Mouse (Mus musculus) left cerebral cortex, adult 8-10 months (tissue): Measurements from ENCODE around the gene Pax7. TPM values are rescaled to one million over a fixed set of nuclear protein-coding genes. Genes with fewer than 3 reads are reported as not detected.

ENCODE experiments used
- DNase-seq, 2 experiments: peaks; one replicate each; pipeline ENCODE4 v3.0.0; 2022; ENCODE audit warnings: low spot score in 2 of 2
- total RNA-seq, 4 experiments: library from RNA; stranded (reverse); gene quantifications; 2 replicates each; pipeline ENCODE4 v1.2.4; 2022

Gene Pax7
- total RNA-seq, 4 experiments from 2014 or later: 0.20 to 1.0 TPM; not detected in 2

DNA sequence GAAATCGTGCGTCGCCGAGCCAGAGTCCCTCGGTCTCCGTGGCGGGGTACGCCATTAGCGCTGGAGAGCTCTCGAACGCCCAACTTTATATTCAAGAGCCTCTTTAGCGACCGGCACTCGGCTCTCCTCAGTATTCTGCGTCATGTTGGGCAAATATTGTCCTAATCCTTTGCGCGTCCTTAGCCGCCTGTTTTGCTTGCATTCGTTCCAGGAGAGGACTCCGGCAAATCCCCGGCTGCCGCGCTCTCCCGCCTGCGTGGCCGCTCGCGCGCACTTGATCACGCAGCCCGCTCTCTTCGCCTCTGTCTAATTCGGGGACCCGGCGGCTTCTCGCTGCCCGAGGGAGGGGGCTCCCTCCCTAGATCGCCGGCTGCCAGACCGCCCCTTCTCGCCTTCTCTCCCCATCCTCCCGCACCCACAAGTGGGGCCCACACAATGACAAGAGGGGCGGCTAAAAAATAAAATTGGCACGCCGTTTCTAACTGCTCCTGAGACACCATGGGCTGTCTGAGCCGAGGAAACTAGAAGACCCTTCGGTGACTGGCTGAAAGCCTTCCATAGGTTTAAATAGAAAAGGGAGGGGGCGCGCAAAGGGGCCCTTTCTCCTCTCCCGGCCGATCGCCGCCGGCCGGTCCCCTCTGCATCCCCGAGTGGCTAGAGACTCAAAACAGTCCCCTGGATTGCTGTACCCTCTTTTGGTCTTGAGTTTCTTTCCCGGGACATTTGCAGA is 1.7 kb downstream of the Pax7 start:
- no peak for DNase-seq

DNA sequence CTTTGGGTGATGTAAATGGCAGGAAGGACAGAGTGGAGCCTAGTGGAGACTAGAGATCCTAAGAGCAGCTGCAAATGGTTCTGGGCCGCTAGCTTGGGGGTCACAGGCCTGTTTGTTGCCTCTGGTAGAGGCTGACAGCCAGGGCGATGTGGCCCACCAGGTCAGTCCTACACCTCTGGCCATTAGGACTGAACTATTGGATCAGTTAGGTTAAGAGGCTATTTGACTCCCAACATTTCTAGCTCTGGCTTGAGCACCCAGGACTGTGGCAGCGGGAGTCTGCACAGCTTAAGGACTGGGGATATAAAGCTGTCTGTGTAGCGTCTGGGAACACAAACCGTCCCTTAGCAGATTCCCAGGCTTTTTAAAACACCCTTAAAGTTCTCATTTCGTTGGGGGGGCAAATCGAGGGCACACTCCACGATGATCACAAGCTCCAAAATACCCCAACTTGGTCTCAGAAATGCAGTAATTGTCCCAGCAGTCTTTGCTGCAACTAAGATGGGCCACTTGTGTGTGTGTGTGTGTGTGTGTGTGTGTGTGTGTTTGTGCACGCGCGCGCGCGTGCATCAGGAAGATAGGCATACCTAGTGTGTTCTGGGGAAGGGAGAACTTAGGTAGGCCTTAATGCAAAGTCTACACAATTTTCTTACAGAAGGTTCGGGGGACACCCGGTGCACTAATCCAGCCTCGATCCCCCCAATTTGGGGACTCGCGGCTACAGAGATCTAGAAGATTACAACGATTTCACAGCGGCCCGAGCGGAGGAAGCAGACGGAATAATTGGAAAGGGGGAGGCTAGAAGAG is 2.5 kb downstream of the Pax7 start:
- no peak for DNase-seq

DNA sequence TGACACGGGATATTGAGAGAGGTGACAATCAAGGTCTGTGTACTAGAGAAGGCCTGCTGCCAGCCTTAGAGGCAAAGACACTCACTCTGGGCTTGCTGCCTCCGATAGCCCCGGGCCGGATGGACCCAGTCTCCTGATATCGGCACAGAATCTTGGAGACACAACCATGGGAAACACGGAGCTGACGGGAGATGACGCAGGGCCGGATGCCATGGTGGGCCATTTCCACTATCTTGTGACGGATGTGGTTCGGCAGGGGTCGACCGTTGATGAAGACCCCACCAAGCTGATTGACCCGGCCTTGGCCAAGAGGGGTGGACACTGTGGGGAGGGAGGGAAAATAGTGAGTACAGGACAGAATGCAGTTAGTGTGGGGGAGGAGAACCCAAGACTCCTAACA is 3.3 kb downstream of the Pax7 start:
- DNase-seq: no peak

GRCm38 (mm10) chr4:139828871-139829590 is 4.3 kb downstream of the Pax7 start:
- DNase-seq: no peak

- DNase-seq: no peak
Measured at GRCm38 (mm10) chr4:139828283-139828678, 5.0 kb downstream of the Pax7 start.

- no peak for DNase-seq
Measured at GRCm38 (mm10) chr4:139827501-139828282, 5.6 kb downstream of the Pax7 start.

DNA sequence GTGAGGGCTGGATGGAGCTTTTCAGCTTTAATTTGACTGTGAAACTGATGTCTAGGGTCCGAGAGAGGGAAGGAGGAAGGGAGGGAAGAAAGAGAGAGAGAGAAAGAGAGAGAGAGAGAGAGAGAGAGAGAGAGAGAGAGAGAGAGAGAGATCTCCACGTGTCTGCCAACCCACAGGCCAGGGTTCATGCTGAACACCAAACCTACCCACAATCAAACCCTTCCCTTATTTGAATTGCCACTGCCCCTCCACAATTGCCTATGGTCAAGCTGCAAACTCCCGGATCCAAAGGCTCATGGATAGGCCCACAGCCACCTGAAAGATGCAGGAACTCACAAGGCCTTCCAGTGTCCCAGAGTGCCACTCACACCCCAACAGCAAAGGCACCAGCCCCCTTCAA is 7.1 kb downstream of the Pax7 start:
- no peak for DNase-seq

- no peak for DNase-seq
Measured at GRCm38 (mm10) chr4:139825326-139826112, 7.8 kb downstream of the Pax7 start.

DNA sequence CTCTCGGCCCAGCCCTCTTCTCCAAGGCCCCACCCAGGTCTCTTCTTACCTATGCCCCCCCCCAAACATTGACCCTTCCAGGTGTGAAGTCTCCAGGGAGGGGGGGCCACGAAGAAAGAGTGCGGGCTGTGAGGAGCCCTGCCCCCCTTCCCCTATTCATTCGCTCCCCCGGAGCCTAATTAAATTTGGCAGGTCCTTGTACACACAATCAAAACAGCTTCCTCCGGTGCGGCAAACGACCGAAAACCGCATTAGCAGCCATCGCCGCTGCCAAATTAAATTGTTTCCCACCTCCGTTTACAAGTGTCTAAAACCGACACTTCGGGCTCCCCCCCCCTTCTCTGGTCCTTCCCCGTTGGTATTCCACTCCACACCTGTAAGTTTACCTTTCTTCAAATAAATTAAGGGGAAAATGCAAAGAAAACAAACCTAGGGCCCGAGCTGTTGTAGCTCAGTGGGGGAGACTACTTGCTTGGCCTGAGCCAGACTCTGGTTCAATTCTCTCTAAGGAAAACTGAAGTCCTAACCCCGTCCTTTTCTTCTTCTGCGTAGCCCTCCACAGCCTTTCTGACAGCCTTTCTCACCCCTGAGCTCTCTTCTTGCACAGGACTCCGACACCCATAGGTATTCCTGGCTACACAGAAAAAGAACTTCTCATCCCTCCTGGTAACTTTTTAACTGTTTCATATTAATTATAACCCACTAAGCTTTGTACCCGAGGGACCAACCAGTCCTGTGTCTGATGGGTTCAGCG is 8.6 kb downstream of the Pax7 start:
- no peak for DNase-seq

DNA sequence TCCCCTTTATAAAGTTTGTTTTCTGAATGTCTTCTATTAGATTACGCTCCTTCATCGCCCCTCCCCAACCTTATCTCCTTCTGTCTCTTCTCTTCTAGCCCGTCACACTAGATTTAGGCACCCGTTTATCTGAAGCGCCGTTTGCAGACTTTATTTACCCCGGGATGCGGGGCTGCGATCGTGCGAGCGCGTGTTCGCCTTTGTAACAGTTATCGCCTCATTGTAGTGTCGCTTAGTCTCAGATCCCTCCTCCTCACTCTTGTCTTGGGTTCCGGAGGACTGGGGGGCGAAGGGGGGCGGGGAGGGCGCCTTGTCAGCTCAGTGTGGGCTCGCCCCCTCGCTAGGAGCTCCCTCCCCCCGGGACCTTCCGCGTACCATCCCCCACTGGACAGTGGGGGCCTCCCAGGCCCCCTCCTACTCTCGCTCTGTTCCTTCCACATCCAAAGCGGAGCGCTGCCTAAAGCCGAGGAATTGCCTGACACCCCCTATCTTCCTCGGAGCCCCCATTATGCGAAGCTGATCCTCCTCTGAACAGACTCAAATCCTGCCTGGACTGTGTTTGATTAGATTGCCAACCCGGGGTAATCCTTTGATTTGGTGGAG is 9.4 kb downstream of the Pax7 start:
- no peak for DNase-seq

DNA sequence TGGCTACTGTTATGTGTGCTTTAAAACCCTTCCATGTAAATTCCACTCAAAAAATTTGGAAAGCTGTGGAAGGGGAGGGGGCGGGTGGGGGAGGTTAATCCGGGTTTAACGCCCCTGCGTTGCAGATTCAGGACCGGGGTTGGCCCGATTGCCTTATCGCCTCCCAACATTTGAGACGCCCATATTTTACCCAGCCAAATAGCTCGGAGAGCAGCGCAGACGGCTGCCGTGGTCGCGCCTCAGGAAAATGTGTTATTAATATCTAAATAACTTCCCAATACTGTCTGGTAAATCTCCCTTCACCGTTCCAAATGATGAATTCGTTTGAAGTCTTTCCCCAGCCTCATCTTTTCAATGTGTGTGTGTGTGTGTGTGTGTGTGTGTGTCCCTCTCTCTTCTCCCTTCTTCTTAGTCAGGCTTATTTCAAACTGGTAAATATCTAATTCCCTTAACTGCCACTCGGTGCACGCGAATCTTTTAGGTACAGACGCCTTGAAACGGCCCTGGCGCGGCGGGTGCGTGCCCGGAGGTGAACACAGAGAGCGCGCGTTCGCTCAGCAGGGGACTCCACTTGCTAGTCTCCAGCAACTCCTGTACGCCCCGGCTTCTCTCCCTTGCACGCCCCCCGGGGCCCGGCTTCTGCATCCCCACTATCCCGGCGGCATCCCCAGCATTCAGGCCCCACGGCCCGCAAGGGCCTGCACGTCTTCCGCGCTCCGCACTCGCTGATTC is 10.0 kb downstream of the Pax7 start:
- no peak for DNase-seq

- DNase-seq: no peak
Measured at GRCm38 (mm10) chr4:139822214-139823137, 10.9 kb downstream of the Pax7 start.

GRCm38 (mm10) chr4:139821491-139822160 is 11.7 kb downstream of the Pax7 start:
- no peak for DNase-seq

GRCm38 (mm10) chr4:139821071-139821470 is 12.3 kb downstream of the Pax7 start:
- no peak for DNase-seq

- no peak for DNase-seq
Measured at GRCm38 (mm10) chr4:139819411-139820030, 13.8 kb downstream of the Pax7 start.

- no peak for DNase-seq
Measured at GRCm38 (mm10) chr4:139818163-139818562, 15.2 kb downstream of the Pax7 start.
